Mouse (Mus musculus) testis, postnatal 14 days (tissue): ENCODE results near the gene Gm49721.
"Not testable (repeated sequence)": the region's sequence is repeated elsewhere in the genome, so short reads cannot be mapped to it uniquely, and the experiment has no call there.

Source experiments
- DNase-seq: peaks from one replicate; pipeline ENCODE4 v3.0.0; 2021; ENCODE audit warnings: low spot score

Gene Gm49721

DNA sequence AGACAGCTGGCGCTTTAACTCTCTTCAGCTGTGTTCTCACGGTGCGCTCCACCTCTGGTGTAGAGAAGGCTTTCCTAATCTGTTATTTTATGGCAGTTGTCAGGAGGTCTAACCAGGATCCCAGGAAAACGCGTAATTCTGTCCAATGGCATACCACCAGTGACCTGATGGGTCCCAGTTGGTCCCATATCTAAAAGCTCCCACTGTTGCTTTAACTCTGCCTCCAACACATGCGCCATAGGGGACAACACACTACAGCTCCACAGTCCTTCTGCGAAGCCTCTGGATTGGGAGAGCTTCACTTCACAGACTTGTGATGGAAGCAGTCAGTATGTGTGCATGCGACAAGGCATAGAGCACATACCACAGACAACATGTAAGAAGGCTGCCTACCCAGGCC is 1.4 kb downstream of the Gm49721 start:
- not testable (repeated sequence) for DNase-seq

DNA sequence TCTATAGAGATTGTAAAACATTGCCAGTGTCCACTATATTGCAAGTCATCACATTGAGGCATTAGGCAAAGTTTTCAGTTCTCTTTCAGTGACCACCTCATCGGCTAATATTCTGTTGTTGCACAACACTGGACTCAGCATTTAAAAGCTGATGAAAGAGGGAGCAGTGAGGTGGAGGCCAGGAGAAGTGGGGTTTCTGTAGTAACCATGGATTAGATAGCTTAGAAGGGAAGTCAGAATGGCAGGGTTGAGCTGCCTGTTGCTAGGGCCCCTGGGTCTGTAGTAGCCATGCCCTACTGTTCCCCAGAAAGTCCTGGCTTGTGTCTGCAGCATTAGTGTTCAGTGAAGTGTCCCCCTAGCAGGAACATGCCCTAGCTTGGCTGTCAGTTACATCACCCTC is 7.4 kb downstream of the Gm49721 start:
- not testable (repeated sequence) for DNase-seq

DNA sequence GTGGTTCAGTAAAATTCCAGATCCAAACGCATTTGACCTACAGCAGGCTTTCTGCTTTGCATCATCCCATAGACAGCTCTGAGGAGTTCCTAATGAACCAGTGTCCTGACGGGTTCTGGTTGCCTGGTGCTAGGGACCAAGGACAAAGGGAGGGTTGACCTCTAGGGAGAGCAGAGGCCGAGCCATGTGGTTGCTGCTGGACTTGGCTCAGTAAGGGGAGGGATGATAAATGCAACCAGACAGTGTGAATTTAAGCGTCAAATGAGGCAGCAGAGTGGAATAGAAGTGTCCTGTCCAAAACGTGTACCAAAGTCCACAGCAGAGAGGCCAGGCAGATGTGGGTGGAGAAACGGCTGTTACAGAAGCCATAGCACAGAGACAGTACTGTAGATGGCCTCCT is 16.8 kb downstream of the Gm49721 start:
- DNase-seq: not testable (repeated sequence)

DNA sequence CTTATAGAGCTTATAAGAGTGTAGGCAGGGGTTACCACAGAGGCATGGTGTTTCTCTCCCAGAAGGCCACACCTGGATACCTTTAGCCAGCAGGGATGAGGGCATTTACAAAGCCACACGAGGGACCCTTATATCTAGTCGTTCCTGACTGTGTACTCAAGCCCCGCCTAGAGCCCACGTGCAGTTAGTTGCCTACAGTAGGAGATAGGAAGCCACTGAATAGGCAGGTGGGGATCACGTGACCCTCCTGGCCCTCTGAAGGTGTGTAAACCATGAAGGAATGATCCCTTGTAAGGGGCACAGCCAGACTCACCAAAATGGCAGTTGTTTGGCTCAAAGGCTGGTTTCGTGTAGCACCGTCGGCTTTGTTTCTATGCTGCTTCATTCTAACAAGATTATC is 18.1 kb downstream of the Gm49721 start:
- DNase-seq: not testable (repeated sequence)

DNA sequence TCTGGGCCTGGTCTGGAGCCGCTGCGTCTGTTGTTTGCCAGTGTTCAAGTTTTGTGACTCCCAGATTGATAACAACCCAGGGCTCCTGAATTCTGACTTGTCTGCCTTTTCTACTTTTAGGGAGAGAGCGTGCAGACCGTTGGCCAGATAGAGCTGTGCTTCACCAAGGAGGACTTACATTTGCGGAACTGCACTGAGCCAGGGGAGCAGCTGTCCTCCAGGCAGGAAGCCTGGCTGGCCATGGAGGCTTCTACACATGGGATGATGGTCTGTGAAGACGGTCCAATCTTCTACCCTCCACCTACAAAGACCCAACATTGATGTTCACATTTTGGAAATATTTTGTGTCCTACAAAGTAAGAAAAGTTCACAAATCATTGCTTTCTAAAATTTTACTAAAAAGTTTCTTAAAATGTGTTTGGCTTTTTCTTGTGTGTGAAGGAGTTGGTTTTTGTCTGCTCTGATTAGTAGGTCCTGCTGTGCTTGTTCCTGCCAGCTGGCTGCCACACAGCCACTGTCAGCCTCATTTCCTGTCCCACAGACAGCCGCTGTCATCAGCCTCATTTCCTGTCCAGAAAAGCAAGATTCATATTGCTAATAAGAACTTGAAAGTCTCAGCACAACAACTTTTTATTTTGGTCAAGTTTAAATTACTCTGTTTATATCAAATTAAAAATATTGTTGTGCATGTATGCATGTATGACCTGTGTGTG is 19.2 kb downstream of the Gm49721 start:
- DNase-seq: not testable (repeated sequence)

DNA sequence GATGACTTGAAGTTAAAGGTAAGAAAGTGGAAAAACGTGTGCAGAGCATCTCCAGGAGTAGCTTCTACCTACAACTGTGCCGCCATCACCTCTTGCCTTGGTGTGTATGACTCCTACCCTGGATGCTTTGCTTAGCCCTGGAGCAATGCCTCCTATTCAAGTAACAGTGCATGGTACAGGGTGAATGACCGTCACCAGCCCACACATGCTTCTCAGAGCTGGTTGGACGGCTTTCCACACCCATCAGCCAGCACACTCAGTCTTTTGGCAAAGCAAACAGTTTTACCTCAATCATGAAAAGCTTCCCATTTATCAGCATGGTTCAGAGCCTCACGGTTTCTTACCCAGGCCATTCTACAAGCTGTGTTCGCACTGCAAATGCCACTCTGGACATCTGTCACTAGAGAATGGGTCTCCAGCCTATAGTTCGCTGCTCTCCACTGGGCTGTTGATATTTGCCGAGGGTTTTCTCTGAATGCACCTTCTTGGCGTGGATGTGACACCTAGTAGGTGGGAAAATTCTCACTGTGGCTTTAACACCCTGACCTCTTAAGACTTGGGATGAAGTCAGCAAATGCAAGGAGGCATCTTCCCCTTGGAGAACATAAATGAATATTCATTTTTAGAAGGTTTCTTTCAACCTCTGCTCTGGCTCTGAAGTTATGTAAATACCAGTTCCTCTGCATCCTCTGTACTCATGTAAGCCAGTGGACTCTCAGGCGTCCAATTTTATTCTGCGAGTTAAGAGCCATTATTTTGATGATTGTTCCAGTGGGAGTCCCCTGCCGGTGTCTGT is 23.3 kb downstream of the Gm49721 start:
- not testable (repeated sequence) for DNase-seq

DNA sequence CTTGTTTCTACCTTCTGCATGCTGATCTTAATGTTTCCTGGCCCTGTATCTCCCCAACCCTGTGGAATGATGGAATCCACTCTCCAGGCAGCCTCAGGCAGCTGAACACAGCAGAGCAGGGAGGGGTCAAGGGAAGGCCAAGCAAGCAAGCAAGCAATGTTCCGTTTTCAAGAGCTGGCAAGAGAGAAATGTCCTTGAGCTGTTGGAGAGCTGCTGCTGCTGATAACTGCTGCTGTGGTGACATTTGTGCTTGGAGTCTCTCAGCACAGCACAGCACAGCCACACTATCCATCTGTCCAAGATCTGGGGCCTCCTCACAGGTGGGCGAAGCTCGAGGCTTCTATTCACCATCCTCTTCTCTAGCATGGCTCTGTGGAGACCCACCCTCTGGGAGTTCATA is 24.7 kb downstream of the Gm49721 start:
- DNase-seq: not testable (repeated sequence)

DNA sequence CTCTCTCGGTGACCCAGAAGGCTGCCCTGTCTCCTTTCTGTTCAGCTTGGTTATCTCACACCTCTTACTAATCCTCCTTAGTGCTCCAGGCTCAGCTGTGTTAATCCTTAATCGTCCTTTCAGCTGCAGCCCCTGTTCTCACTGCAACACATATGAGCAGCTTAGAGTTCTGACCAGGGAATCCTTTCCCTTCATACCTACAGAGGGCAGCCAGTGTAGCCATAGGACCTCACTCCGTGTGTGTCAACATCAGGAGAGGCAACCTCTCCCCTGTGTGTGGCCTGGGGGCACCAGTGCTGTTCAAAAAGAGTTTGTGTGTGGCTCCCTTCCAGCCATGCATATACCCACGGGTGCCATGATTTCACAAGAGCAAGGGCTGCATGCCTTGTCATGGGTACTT is 26.9 kb downstream of the Gm49721 start:
- DNase-seq: not testable (repeated sequence)

DNA sequence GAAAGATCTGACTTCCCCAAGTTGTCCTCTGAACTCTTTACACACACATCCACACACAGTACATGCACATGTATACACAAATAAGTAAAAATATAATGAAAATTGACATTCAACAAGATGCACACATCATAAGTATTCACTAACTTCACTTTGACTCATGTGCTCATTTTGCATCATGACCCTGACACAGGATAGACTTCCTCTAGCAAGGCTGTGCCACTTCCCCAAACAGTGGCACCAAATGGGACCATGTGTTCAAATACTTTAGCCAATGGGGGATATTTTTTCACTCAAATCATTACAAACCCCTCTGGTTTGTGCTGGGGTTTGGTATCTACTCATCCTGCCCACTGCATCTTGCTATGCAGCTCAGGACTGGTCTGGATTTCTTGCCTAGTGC is 30.2 kb downstream of the Gm49721 start:
- not testable (repeated sequence) for DNase-seq

DNA sequence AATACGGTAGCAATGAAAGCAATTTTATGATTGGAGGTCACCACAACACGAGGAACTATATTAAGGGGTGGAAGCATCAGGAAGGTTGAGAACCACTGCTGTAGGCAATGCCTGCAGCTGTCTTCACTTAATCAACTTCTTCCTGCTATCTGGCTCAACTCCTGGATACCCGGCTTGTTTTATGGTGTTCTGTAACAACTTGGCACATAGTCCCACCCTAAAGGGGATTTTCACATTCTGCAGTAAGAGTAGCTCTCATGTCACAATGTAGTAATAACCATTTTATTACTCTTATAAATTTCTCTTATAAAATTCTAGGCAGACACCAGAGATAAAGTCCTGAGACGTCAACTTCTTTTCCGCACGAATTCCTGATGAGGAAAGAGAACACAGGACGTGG is 30.7 kb downstream of the Gm49721 start:
- not testable (repeated sequence) for DNase-seq

DNA sequence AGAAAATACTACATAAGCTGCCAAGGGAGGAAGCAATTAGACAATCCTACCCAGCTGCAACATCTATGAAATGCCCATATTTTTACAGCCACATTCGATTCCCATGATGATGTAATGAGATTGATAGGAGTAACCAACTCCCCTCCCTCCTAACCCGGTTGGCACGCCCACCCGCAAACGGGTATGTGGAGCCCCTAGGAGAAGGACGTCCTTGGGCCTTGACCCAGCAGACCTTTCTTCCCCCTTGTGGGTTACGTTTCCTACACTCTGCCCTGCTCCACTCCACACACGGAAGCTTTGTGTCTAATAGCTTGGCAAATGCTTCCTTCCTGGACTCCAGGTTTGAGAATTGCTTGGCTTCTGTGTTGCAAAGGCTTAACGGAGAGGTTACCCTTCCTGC is 31.2 kb downstream of the Gm49721 start:
- not testable (repeated sequence) for DNase-seq

DNA sequence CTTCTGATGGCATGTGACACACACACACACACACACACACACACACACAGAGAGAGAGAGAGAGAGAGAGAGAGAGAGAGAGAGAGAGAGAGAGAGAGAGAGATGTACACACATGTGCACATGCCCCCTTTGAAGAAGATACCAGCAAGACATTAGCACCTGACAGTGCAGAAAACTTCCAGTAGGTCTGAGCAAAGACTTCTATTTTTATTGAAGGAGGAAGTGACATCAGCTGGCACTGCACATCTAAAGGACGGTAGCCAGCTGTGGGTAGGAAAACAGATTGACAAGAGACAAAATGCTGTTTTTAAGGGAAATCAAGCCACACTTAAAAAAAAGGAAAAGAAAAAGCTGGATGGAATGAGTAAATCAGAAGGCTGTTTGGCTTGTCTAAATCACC is 35.5 kb downstream of the Gm49721 start:
- not testable (repeated sequence) for DNase-seq

DNA sequence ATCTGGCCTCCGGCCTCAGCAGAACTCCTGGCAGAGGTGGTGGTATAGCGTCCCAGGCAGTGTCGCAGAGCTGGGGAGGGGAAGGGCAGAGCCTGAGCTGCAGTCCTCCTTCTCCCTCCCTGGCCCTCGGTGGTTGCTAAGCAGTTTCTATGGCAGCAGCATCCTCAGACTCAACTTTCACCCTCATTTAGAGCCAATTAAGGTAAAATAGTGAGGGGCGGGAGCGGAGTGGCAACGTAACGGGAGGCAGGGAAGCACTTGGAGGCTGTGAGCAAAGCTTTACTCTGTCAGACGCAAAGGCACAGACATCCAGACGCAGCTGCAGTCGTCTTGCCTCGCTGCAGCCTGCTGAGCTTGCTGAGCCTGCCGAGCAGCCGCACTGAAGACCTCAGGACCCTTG is 46.6 kb downstream of the Gm49721 start, which contains the start of gene Gm1604a:
Gene Gm1604a (plus strand): TSS at position 312 of the 400 bp plus-strand sequence.
- DNase-seq: not testable (repeated sequence)

DNA sequence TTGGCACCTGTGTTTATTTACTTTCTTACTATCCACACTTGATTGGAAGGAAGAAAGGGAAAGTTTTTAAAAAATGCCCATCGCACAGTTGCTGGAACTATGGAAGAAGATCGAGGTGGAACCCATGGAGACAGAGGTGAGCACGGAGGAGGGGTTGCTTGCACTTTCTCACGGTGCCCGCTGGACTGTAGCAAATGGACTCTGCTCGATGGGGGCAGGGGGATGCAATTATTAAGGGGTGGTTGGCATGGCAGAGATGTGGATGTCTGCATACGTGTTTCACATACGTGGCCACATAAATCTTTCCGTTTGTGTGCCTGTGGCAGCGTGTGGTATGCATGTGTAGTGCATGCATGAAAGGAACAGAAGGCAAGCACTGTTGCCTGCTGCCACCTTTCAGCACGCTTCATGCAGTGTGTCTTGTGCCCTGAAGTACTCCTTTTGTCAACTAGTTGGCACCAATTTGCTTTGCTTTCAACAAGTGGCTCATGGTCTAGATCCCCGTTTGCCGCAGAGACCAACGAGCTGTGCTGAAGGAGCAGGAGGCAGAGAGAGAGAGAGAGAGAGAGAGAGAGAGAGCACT is 47.2 kb downstream of the Gm49721 start:
- DNase-seq: not testable (repeated sequence)

DNA sequence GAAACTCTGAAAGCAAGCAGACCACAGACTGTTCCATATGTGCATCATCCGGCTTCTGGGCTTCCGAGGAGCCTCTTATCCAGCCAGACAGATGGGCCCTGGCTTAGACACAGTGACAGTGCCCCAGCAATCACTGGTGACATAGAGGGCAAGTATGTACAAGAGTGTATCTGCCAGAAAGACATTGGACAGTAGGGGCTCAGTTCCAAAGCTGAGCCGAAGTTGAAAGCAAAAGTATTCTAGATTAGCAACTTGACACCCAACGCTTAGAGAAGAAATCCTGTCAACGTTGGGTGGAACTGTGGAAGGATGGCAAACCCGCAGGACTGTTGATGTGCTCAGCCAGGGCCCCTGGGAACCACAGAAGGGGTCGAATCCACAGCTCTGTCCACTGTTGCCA is 51.5 kb downstream of the Gm49721 start:
- not testable (repeated sequence) for DNase-seq

DNA sequence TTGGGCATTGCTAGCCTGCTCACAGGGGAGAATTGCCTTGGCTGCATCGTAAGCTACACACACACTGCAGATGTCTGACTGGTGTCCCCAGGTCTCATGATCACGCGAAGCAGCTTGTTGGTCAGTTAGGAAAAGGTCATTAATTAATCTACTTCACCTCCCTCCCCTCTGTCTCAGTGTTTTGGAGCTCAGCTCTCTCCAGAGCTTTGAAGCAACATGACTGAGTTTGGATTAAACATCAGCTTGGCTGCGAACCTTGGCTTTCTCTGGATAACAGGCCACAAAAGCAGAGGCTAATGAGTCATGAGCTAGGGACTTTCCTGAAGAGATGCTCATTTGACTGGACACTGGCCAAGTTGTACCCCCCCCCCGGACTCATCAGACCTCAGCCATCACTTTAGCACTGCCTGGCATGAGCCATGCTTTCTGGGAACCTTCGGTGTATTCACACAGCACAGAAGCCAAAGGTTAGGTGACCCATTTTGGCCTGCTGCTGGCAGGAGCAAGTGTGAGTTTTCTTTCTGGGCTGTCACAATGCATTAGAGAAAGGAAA is 52.0 kb downstream of the Gm49721 start:
- not testable (repeated sequence) for DNase-seq

DNA sequence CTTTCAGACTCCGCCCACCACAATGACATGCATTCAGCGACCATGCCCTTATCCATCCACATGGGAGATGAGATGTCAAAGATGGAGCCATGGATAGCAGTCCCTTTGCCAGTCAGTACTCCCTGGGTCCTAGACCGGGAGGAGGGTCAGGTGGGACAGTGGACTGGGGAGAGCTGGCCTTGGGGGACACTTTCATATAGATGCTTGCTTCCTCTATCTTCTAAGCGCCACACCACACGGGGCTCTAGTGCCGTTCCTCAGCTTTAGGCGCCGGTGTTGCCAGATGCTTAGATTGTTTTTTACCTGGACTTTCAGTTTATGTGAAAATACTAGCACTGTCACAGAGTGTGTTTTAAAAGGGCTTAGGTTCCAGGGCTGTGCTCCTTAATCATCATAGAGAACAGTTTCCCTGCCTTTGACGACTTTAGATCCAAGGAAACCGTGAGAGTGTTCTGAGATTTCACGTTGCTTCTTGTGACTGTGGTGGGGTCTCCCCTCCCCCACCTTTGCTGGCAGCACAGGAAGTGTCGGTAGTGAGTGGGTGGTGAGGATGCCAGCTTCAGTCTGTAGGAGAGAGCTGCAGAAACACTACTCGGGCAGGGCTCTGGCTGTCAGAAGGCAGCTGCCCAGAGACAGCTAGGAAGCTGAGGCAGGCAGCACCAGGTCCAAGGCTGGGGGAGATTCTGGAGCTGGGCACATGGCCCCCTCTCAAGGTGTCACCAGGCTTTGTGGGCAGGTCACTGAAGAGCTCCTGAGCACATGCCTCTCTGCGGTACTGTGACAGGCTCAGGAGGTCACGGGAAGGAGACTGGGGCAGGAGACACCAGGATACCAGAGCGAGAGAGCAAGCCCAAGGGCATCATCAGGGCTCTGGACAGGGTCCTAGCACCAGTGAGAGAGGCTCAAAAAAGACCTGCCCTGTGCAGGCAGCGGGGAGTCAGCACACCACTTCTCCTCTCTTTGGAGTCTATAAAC is 54.8 kb downstream of the Gm49721 start:
- not testable (repeated sequence) for DNase-seq

DNA sequence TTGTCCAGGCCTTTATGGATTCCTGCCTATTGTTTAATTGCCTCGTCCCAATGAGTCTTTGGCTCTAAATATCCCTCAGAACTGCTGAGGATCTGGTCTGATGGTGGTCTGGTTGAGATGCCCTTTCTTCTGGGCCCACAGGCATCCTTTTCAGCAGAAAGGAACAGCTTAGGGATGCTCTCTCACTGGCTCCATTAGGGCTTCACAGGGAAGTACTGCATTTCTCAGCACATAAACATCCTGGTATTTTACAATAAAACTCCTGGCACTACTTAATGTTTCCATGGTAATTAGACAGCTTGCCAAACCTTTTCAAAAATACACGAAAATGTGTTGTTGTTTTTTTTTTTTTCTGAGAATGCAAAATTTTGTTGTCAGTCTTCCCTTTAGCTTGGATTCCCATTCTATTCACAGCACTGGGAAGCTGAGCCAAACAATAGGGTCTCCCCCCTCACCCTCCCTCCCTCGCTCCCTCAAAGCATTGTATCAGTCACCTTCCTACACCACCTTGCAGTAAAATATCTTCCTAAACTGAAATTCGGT is 90.4 kb downstream of the Gm49721 start:
- DNase-seq: not testable (repeated sequence)

DNA sequence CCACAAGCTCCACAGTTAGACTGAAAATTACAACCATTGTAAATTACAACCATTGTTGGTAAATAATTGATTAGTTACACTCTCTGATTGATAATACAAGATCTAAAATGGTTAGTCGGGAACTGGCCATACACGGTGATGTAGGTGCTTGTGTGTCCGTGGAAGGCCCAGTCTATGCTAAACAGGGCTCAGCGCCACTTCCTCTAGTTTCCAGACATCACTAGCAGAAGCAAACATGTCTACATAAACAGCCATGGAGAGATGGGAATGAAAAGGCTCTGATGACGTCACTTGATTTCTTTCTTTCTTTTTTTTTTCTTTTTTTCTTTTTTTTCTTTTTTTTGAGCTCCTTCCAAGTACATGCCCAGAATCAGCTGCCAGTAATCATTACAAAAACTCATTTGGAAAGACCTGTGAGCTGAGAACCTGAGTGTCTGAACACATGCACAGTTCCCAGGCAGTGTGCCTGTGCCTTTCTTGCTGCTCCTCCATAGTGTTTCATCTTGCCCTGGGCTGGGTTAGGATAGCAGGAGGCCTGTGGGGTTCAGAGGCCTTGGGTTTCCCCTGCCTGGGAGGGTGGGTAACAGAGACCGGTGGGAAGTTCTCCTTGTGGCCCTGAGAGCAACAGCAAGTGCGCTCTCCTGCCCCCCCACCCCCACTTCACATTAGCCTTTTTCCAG is 91.0 kb downstream of the Gm49721 start:
- DNase-seq: not testable (repeated sequence)

DNA sequence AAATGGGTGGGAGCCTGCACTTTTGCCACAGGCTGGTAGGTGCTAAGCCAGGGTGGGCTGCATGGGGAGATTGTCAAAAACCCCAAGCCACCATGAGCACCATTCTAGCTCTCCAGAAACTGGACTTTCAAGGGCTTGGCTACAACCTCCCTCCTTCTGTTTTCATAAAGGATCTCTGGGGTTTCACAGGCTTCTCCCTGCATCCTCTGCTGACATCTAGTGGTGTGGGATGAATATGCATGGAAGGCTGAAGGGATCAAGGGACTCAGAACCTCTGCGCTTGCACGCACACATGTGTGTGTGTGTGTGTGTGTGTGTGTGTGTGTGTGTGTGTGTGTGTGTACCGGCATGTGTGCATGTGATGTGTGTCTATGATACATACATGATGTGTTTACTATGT is 95.8 kb downstream of the Gm49721 start:
- not testable (repeated sequence) for DNase-seq
